Mouse (Mus musculus) gastrocnemius, postnatal 25 days (tissue): ENCODE measurements around the gene Slc37a4. TPM values are rescaled to one million over a fixed set of nuclear protein-coding genes. Genes with fewer than 3 reads are reported as not detected.
"Not testable (repeated sequence)": the region's sequence is repeated elsewhere in the genome, so short reads cannot be mapped to it uniquely, and the experiment has no call there.

ENCODE experiments used
- DNase-seq: peaks from one replicate; pipeline ENCODE4 v3.0.0; 2022
- microRNA-seq, 2 experiments: library from miRNA; unstranded; fragments of <30 nt; microRNA quantifications; one replicate each; pipeline ENCODE4 v1.2.0; 2021; ENCODE audit warnings: borderline replicate concordance in 2 of 2
- total RNA-seq, 2 experiments: library from RNA; stranded (reverse); gene quantifications; 1 replicate in 1 of 2; 2 replicates in 1 of 2; pipeline ENCODE4 v1.2.3; 2021

Gene Slc37a4
- total RNA-seq, 2 experiments from 2014 or later: 117 to 142 TPM

GRCm38 (mm10) chr9:44440961-44441360 is 44.3 kb downstream of the Slc37a4 start, which contains the start of gene Foxr1:
Gene Foxr1, minus strand, starts transcription at chr9:44441136.
- DNase-seq: no peak

GRCm38 (mm10) chr9:44444402-44445025 is 47.9 kb downstream of the Slc37a4 start:
- DNase-seq: not testable (repeated sequence)

- no peak for DNase-seq
These were observed 53.7 kb downstream of the Slc37a4 start for GRCm38 (mm10) chr9:44450387-44450786.

Small RNA genes lying within 50 kb of the gene (microRNA-seq; reads per million reads assigned to microRNA genes)
- 0 to 0.79 reads per million in 2 experiments for gene Mir7085

Other genes starting within 250 kb of the Slc37a4 start
- gene Cbl, start 162.8 kb upstream of the Slc37a4 start, total RNA-seq: 1 to 10 TPM; 9.2 to 9.4 TPM
- gene Ccdc153, start 156.2 kb upstream of the Slc37a4 start, total RNA-seq: not detected
- gene Pdzd3, start 145.4 kb upstream of the Slc37a4 start, total RNA-seq: under 1 TPM; 0.99 to 1.00 TPM
- 10 to 100 TPM; 18.6 to 21.1 TPM for gene Nlrx1, start 128.3 kb upstream of the Slc37a4 start, total RNA-seq
- gene Abcg4, start 108.2 kb upstream of the Slc37a4 start, total RNA-seq: under 1 TPM; 0.15 to 0.62 TPM
- gene Hinfp, start 91.2 kb upstream of the Slc37a4 start, total RNA-seq: 1 to 10 TPM; 5.6 to 6.0 TPM
- gene C2cd2l, start 76.6 kb upstream of the Slc37a4 start, total RNA-seq: 10 to 100 TPM; 12.0 to 12.2 TPM
- gene Dpagt1, start 70.8 kb upstream of the Slc37a4 start, total RNA-seq: 10 to 100 TPM; 11.0 to 11.2 TPM
- gene H2afx, start 62.2 kb upstream of the Slc37a4 start, total RNA-seq: 10 to 100 TPM; 10.8 to 12.8 TPM
- 10 to 100 TPM; 20.3 to 24.3 TPM for gene Hmbs, start 52.6 kb upstream of the Slc37a4 start, total RNA-seq
- gene Vps11, start 35.2 kb upstream of the Slc37a4 start, total RNA-seq: 10 to 100 TPM; 13.5 to 14.5 TPM
- gene Hyou1, start 17.4 kb upstream of the Slc37a4 start, total RNA-seq: 10 to 100 TPM; 28.0 to 31.3 TPM
- 100 to 1,000 TPM; 631 to 665 TPM for gene Rps25, start 10.3 kb downstream of the Slc37a4 start, total RNA-seq
- 10 to 100 TPM; 13.8 to 17.5 TPM for gene Trappc4, start 10.7 kb downstream of the Slc37a4 start, total RNA-seq
- 1 to 10 TPM; 3.9 to 5.8 TPM for gene Ccdc84, start 21.7 kb downstream of the Slc37a4 start, total RNA-seq
- gene Foxr1, start 44.3 kb downstream of the Slc37a4 start, total RNA-seq: not detected
- gene Upk2, start 58.1 kb downstream of the Slc37a4 start, total RNA-seq: under 1 TPM; 0.32 to 0.43 TPM
- gene Bcl9l, start 86.0 kb downstream of the Slc37a4 start, total RNA-seq: 10 to 100 TPM; 33.6 to 40.7 TPM
- gene Cxcr5, start 165.0 kb downstream of the Slc37a4 start, total RNA-seq: not detected
- gene Ddx6, start 208.0 kb downstream of the Slc37a4 start, total RNA-seq: 10 to 100 TPM; 55.1 to 59.4 TPM